Mouse (Mus musculus) 3134 (cell line): ENCODE measurements at regions not wholly inside any gene's neighbourhood (a gene's known extent, or its start where the extent isn't known, plus 50 kb on each side); places are given as distances from the start of the nearest gene placed in this dataset.

Experiments used
- DNase-seq: peaks from one replicate; pipeline ENCODE4 v3.0.0-alpha.2; 2011; ENCODE audit warnings: low spot score; ENCODE audit not compliant: insufficient read length; ENCODE audit errors: extremely low read depth

GRCm38 (mm10) chr1:186572651-186573050 is 133.1 kb downstream of the Tgfb2 start:
- DNase-seq, result no peak

- DNase-seq, result no peak
Measured at GRCm38 (mm10) chr1:186572092-186572491, 133.7 kb downstream of the Tgfb2 start.

GRCm38 (mm10) chr1:186568496-186568895 is 137.3 kb downstream of the Tgfb2 start:
- DNase-seq, result peak; percentile 22

DNA sequence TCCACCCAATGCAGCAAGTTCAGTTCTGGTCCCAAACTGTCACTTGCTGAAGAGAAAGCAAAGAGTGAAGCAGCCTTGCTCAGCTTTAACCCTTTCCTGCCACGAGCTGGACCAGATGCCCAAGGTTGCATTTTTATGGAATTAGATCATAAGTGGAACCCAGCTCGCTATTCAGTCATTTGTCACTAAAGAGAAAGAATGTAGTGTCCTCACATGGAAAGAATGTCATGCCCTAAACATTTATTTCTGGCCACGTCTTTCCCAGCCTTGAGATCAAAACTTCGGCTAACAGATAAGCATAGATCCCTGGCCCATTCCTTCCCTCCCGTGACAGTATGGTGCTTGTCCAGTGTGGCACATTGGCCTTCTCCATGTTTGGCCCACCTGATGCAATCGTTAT is 137.7 kb downstream of the Tgfb2 start:
- DNase-seq, result peak; percentile 74

DNA sequence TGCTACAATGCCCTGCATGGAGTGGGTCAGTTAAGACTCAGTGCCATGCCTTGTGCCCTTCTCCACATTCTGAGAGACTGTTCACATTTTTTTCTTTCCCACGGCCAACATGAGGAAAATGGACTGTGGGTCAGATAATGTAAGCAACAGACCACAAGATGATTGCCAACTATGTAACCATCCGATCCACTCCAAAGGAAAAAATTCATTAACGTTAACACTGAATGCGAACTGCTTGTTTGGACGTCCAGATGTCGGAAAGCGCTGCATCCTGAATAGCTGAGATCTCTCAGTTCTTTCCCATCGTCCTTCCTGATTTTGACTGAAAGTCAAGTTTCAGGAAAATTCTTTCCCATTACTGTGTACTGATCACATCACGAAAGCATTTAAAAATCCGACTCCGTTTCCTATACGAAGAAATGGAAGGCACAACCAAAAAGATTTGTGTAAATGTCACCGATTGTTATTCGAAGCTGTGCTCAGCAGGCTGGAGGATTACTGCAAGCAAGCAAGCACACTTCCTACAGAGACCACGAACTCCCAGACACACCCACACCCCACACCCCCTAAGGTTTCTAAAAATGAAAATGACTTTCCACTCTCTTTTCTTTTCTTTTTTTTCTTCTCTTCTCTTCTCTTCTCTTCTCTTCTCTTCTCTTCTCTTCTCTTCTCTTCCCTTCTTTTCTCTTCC is 138.5 kb downstream of the Tgfb2 start:
- DNase-seq, result peak; percentile 57

GRCm38 (mm10) chr1:186562027-186562426 is 143.8 kb downstream of the Tgfb2 start:
- no peak for DNase-seq

DNA sequence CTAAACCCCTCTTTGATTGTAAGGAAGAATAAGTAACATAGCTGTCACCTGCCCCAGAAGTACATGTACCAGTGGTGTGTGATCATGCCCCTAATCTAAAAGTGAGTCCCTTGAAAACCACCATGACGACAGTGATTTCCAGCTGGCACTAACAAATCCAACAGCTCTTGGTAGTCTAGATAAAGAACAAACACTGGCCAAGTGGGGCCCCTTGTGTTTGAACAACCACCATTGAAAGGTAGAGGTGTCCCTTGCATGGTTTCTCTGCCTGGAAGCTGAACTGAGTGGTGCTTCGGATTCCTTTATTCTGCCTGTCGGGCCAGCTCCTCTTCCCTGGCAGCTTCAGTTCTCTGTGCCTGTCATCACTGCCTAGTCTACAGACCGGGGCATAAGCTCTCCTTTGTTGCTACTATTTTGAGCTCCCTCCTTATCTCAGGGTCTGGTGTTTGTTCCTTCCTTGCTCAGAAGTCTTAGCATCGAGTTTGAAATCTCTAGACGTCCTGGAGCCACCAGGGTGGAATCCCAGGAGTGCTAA is 150.3 kb downstream of the Tgfb2 start:
- no peak for DNase-seq

GRCm38 (mm10) chr1:186554520-186555010 is 151.2 kb downstream of the Tgfb2 start:
- DNase-seq, result no peak

DNA sequence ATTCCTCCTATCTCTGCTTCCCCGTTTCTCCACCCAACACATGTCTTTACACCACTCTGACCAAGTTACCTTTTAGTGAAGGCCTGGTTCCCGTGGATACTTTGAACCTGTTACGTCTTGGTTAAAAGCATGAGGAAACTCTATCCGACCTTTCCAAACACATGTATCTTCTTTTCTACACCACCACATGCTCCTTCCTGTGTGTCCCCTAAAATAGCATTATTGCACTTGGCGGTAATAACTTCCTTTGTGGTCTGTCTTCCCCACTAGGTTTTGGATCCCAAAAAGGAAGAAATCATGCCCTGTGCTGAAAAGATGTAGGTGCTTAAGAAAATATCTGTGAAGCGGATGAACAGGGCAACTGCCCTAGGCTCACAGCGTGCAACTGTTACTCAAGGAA is 153.1 kb downstream of the Tgfb2 start:
- DNase-seq, result no peak

DNA sequence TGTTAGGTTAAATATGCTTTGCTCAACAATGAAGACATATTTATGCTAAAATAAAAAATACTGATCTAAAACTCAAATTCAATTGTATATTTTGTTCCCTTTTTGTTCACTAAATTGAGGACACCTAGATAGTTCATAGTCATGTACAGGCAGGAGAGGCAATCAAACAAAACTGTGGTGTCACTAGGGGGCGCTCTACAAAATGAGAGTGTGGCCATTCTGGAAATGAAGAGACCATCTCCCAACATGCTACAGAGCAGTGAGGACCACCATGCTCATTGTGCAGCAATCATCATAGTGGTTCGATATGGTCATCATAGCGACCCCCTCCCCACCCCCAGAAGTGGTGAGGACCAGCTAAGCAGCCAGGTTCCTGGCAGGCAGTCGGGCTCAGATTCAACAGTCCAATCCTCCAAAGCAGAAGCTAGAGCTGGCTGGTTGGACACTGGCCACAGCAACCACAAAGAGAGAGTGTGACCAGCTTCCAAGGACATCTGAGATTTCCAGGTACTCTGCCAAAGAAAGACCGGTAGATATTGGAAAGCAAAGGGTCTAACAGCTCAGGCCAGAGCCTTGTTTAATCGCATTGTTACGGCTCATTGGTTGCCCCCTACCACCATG is 155.4 kb downstream of the Tgfb2 start:
- DNase-seq, result peak; percentile 25

- no peak for DNase-seq
Measured at GRCm38 (mm10) chr1:186549207-186549606, 156.6 kb downstream of the Tgfb2 start.

DNA sequence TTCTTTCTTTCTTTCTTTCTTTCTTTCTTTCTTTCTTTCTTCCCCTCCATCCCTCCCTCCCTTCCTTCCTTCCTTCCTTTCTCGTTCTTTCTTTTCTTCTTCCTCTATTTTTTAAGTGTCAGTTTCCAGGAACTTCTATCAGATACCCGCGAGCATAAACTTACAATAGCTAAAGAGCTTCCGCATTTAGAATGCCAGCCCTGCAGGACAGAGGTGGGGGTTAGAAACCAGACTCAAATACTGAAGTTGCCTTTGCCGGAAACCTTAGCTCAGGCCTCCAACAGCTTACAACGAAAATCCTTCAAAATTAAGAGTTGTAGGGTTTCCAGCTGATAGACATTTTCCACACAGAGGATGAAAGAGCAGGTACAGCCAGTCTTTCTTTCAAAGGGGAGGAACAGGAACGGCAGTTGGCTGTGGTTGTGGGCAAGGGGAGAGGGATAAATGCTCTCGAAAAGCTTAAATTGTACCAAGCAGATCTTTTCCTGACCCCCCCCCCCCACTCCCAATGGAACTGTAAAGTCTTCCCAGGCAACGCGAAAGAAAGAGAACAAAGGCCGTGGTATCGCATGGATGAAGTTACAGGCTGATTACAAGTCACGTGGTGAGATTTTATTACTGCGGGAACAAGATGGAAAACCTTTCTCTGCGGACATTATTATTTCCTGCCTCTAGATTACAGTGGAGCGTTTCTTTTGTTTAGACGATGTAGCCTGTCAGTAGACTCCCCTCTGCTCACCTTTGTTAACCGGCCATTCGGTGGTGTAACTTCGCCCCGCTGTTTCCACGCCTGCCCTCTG is 159.2 kb downstream of the Tgfb2 start:
- no peak for DNase-seq

DNA sequence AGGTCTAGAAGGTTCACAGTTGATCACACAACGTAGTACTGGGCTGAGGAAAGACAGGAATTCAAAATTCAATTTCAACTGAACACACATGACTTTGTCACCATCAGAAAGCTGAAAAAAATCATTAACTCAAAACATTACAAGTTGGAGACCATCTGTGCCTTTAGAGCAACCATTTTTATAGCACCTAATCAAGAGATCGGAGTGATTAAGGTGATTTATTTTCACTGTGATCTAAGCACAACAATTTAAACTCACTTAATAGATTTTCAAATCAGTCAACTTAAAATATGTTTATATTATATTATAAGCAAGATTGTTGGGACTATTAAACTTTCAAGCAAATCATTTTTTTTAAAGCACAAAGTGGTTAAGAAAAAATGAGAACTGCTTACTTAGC is 165.7 kb downstream of the Tgfb2 start:
- no peak for DNase-seq

GRCm38 (mm10) chr1:186538233-186538632 is 167.6 kb downstream of the Tgfb2 start:
- DNase-seq, result no peak

- peak; percentile 44 for DNase-seq
Measured at GRCm38 (mm10) chr1:186515976-186516375, 189.8 kb downstream of the Tgfb2 start.

GRCm38 (mm10) chr1:186515071-186515470 is 190.7 kb downstream of the Tgfb2 start:
- DNase-seq, result no peak

DNA sequence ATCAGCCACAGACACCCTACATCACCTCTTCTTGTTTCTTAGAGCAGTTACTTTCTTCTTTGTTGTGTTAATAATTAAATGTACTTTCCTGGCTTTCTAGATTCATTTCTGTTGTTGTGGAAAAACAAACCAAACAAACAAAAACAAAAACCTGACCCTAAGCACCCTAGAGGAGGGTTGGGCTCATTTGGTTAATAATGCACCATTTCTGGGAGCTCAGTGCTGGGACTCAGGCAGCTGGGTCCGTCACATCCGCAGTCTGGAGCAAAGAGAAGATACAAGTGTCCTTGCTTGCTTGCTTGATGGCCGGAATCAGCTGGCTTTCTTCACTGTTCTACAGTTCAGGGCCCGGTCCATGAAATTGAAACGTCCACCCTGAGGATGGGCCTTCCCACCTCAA is 191.9 kb downstream of the Tgfb2 start:
- no peak for DNase-seq

- no peak for DNase-seq
Measured at GRCm38 (mm10) chr1:186510531-186510930, 195.3 kb downstream of the Tgfb2 start.

DNA sequence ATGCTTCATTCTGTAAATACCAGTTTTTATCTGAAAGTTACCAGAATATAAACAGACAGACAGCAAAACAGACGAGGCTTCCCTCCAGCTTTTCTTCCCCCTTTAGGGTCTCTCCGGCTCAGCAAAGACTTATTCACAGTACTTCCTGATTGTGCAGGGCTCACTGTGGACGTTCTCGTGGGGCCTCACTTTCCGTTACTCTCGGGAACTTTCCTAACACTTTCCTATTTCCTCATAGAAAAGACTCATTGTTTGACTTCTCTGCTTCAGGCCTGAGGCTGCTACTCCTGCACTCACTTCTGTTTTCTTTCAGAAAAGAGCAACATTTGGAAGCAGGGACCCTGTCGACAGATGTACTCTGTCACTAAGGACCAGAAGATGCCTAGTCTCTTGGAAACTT is 197.4 kb downstream of the Tgfb2 start:
- no peak for DNase-seq

- DNase-seq, result no peak
Measured at GRCm38 (mm10) chr1:186507956-186508355, 197.8 kb downstream of the Tgfb2 start.

- no peak for DNase-seq
Measured at GRCm38 (mm10) chr1:186506517-186506916, 199.3 kb downstream of the Tgfb2 start.
